Mouse (Mus musculus) erythroid progenitor cell, adult 5-6 weeks (primary cell): ENCODE measurements around the gene Gm44511. TPM values are rescaled to one million over a fixed set of nuclear protein-coding genes. Genes with fewer than 3 reads are reported as not detected.
"Not testable (repeated sequence)": the region's sequence is repeated elsewhere in the genome, so short reads cannot be mapped to it uniquely, and the experiment has no call there.

ENCODE experiments used
- ATAC-seq: replicated peaks from 2 replicates; pipeline ENCODE4 v1.8.0; 2016; ENCODE audit warnings: moderate number of reproducible peaks, mild to moderate bottlenecking, moderate TSS enrichment, inconsistent platforms; ENCODE audit not compliant: poor library complexity, low FRiP score, severe bottlenecking
- total RNA-seq, 2 experiments: library from RNA; stranded (forward) in 1 of 2; stranded (reverse) in 1 of 2; fragments of 150-400 nt in 1 of 2; fragments of 186-747, 209-891 nt in 1 of 2; gene quantifications; 2 replicates each; pipeline versions ENCODE4 v1.2.3 to v1.2.4; 2015 to 2017; ENCODE audit warnings: low replicate concordance in 2 of 2

The Gm44511 gene
- total RNA-seq, 2 experiments from 2014 or later = not detected

GRCm38 (mm10) chr6:128802999-128803857 is 22.9 kb downstream of the Gm44511 start:
- ATAC-seq = peak; percentile 71

- peak; percentile 3; the same call in 1 of the 2 replicates for ATAC-seq
Observed at GRCm38 (mm10) chr6:128802557-128802956, 23.6 kb downstream of the Gm44511 start.

GRCm38 (mm10) chr6:128800696-128801095 is 25.4 kb downstream of the Gm44511 start:
- ATAC-seq = not testable (repeated sequence)

GRCm38 (mm10) chr6:128799896-128800270 is 26.2 kb downstream of the Gm44511 start:
- ATAC-seq = no peak

GRCm38 (mm10) chr6:128799144-128799895 is 26.8 kb downstream of the Gm44511 start:
- ATAC-seq = peak; percentile 83

- ATAC-seq = peak; percentile 13; the same call in 1 of the 2 replicates
Observed at GRCm38 (mm10) chr6:128798772-128799143, 27.4 kb downstream of the Gm44511 start.

- no peak for ATAC-seq
Observed at GRCm38 (mm10) chr6:128797936-128798771, 28.0 kb downstream of the Gm44511 start.

- ATAC-seq = no peak
Observed at GRCm38 (mm10) chr6:128797185-128797905, 28.8 kb downstream of the Gm44511 start.

- ATAC-seq = no peak
Observed at GRCm38 (mm10) chr6:128796321-128796955, 29.7 kb downstream of the Gm44511 start.

GRCm38 (mm10) chr6:128793734-128794133 is 32.4 kb downstream of the Gm44511 start:
- no peak for ATAC-seq

- not testable (repeated sequence) for ATAC-seq
Observed at GRCm38 (mm10) chr6:128790491-128790994, 35.6 kb downstream of the Gm44511 start.

- no peak for ATAC-seq
Observed at GRCm38 (mm10) chr6:128789115-128789514, 37.0 kb downstream of the Gm44511 start, which contains the start of gene Klrb1c. TSS of gene Klrb1c (minus strand) at chr6:128789215.

- no peak for ATAC-seq
Observed at GRCm38 (mm10) chr6:128788517-128788916, 37.6 kb downstream of the Gm44511 start.

- not testable (repeated sequence) for ATAC-seq
Observed at GRCm38 (mm10) chr6:128786396-128786795, 39.7 kb downstream of the Gm44511 start.

GRCm38 (mm10) chr6:128769481-128770253 is 56.4 kb downstream of the Gm44511 start:
- ATAC-seq = no peak

GRCm38 (mm10) chr6:128768047-128768446 is 58.1 kb downstream of the Gm44511 start:
- no peak for ATAC-seq

GRCm38 (mm10) chr6:128766486-128767254 is 59.4 kb downstream of the Gm44511 start:
- 0 out of 2 replicates have a peak, but pooled peaks have one; percentile 51 for ATAC-seq
